Mouse (Mus musculus) brain, embryonic 14.5 days (tissue): ENCODE data around the gene Tmem256.

Source experiments
- CTCF ChIP-seq: fragments of 200-500 bp; IDR thresholded peaks from 2 replicates; pipeline ENCODE4 v1.5.1; 2012; ENCODE audit warnings: inconsistent platforms, mild to moderate bottlenecking, moderate library complexity, borderline replicate concordance; ENCODE audit not compliant: insufficient read depth, insufficient read length; ENCODE audit errors: extremely low read depth
- POLR2A ChIP-seq: fragments of 200-500 bp; IDR thresholded peaks from 2 replicates; pipeline ENCODE4 v1.6.1; 2012; ENCODE audit warnings: mild to moderate bottlenecking, inconsistent platforms, borderline replicate concordance; ENCODE audit not compliant: poor library complexity, insufficient read depth, insufficient read length, severe bottlenecking; ENCODE audit errors: extremely low read depth

GRCm38 (mm10) chr11:69835326-69835965 is 2.9 kb upstream of the Tmem256 start:
- TF ChIP-seq CTCF (no peak), POLR2A (no peak)
